Mouse (Mus musculus) adrenal gland, postnatal 36 days (tissue): ENCODE measurements at regions not wholly inside any gene's neighbourhood (a gene's known extent, or its start where the extent isn't known, plus 50 kb on each side); places are given as distances from the start of the nearest gene placed in this dataset.

Source experiments
- DNase-seq, 2 experiments: peaks; one replicate each; pipeline ENCODE4 v3.0.0; 2021; ENCODE audit warnings: mixed read lengths in 1 of 2

GRCm38 (mm10) chr9:69658276-69658675 lies 102.5 kb downstream of the Foxb1 start:
- peak; percentile 46 to 47 for DNase-seq

GRCm38 (mm10) chr9:69656053-69656452 lies 104.7 kb downstream of the Foxb1 start:
- DNase-seq = no peak

- no peak for DNase-seq
Observed at GRCm38 (mm10) chr9:69652106-69652505, 108.6 kb downstream of the Foxb1 start.

GRCm38 (mm10) chr9:69651608-69652007 lies 109.1 kb downstream of the Foxb1 start:
- no peak for DNase-seq

- no peak for DNase-seq
Observed at GRCm38 (mm10) chr9:69642591-69642990, 118.1 kb downstream of the Foxb1 start.

GRCm38 (mm10) chr9:69623312-69623711 lies 137.4 kb downstream of the Foxb1 start:
- DNase-seq = peak; percentile 84 to 89

- DNase-seq = no peak
Observed at GRCm38 (mm10) chr9:69621006-69621405, 139.7 kb downstream of the Foxb1 start.

DNA sequence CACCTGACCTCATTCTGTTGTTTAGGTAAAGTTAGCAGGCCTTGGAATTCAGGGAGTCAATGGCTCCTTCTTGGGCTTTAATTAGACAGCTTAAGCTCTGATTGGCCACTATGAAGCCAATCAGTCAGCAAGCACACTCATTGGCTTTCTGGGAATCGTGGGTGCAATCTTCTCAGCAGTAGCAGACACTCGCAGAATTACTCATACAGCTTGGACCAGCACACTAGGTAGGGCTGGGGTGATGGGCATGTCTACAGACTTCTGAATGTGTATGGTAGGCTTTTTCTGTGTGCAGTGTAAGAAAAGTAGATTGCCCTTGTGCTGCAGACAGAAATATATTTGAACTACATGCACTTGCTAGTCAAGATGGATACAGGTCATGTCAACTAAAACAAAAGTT lies 143.4 kb downstream of the Foxb1 start:
- no peak for DNase-seq

GRCm38 (mm10) chr9:69597472-69597871 lies 144.1 kb downstream of the Anxa2 start:
- DNase-seq = no peak

DNA sequence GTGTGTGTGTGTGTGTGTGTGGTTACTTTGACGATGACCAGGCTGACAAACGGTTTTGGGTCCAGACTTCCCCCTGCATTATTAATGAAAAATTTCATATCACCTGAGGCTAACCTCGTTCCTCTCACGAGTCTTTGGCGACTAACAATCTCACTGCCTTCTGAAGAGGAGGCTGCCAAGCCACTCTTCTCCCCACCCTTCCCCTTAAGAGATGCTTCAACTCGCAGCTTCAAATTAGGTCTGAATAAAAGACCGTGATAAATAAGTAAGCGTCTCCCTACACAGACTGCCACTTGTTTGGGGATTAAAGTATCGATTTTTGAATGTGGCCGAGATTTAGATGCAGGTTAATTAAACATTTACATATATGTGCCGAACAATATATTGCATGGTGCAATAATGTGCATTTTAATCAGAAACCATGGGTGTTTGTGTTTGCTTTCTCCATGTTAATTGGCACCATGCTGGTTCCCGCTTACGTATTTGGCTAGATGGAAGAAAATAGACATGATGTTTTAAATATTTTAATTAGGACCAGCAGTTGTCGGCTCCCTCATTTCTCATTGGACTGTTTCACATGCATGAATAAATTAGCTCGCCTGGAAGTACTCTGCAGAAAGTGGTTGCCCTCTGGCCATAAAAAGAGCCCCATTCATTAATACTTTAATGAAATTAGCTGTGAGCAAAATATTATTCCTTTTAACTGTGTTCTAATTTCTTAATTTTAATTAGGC lies 139.1 kb downstream of the Anxa2 start:
- no peak for DNase-seq

DNA sequence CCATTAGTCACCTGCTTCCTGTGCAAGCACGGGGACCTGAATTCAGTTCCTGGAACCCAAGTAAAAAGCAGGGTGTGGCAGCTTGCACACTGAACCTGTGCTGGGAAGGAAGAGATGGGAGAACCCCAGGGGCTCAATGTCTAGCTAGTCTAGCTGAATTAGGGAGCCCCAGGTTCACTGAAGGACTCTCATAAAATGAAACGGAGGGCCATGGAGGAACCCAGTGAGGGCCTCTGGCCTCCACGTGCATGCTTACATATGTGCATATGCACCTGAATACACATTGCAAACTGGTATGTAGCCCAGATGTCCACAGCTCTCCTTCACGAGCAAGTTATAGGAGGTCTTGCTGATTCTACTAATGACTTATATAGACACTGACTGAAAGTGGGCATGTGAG lies 135.4 kb downstream of the Anxa2 start:
- DNase-seq = no peak

DNA sequence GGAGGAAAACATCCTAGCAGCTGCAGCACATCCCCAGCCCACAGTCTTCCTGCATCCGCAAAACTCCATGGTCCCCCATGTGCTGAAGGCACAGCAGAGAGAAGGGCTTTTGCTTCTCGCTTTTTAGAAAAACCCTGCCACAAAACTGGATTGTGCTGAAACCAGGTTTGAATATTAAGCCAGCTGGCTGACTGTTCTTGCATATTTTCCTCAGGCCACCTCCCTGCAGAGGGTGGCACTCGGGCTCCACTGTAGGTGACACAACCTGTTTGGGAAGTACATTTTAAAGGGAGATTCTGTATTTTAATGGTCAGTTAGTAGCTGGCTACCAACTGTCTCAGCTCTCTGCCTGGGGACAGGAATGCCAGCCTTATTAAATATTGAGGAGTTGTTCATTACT lies 133.7 kb downstream of the Anxa2 start:
- no peak for DNase-seq

- no peak for DNase-seq
Observed at GRCm38 (mm10) chr9:69581236-69581635, 127.8 kb downstream of the Anxa2 start.

DNA sequence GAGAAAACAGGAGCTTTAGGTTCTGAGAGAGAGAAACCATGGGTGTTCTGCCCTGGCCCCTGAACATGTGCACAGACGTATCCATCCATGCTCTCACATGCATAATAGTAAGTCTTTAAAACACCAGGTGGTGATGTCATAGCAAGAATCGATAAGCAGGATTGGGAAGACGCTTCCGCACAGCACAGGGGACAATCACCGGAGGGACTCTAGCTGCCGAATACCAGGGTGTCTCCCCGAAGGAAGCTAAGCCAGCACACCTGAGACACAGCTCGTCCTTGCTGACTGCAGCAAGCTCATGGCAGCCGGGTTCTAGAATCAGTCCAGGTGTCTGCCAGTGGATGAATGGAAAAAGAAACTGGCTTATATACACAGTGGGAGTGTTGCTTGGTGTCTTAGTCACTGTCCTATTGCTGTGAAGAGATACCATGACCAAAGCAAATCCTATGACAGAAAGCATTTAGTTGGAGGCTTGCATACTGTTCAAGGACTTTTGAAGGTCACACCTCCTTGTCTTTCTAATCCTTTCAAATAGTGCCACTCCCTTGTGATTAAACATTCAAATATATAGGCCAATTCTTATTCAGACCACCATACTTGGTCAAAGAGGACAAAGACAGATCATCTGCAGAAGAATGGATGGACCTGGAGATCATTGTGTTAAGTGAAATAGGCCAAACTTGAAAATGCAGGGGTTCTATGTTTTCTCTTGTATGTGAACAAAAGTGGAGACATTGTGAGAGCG lies 124.4 kb downstream of the Anxa2 start:
- no peak for DNase-seq

DNA sequence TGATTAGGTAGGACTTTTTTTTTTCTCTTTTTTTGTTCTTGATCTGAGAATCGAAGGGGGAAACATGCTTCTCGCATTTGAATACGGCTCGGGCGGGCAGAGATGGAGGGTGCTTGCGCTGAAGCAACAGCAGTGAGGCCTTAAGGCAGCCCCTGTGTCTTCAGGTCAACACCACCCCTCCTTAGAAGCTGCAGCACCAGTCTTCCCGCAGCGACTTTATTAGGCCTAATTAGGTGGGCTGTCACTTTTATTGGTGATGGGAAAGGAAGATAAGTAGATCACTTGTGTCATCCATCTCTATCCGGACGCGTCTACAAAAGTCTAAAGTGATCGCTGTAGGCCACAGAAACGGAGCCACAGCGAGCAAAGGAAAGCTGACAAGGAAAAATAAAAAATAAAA lies 122.0 kb downstream of the Anxa2 start:
- DNase-seq = no peak

DNA sequence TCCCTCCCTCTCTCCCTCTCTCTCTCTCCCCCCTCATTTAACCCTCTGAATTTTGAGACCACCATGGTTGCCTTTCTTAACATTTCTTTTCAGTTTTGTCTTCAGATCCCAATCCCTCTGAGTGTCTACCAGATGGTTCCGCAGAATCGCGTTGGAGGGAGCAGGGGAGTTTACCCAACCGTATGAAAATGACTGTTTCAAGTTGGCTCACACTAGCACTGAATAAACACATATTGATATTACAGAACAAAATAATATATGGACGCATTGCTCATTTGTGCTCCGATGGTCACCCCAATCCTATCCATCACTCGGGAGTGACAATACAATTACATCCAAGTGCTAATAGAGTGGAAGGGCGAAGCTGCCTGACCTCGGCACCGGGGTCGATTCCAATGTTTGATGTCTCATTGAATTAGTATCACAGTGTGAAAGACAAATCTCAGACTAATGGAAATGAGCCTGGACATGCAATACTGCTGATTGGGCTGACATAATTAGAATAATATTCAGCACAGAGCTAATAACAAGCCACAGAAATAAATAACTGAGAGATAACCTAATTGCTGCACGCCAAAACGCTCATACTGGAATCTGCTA lies 115.3 kb downstream of the Anxa2 start:
- DNase-seq = no peak

- DNase-seq = no peak
Observed at GRCm38 (mm10) chr9:69568222-69568621, 114.8 kb downstream of the Anxa2 start.

GRCm38 (mm10) chr9:69566996-69567395 lies 113.6 kb downstream of the Anxa2 start:
- DNase-seq = peak; percentile 61 to 67

DNA sequence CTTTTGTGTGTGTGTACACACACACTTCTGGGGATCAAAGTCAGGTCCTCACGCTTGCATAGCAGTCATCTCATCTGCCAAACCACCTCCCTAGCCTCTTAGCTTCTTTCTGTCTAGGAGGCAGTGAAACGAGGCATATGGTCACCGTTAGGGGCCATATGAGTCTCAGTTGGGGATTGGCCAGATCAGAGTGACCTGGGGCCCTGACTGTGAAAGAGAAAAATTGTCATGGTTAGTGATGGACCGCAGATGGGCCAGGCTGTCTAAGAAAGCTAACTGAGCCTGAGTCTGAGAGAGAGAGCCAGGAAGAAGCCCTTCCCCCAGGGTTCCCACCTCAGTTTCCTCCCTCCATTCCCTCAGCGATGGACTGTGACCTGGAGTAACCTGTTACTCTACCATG lies 89.8 kb downstream of the Anxa2 start:
- DNase-seq = no peak
